29 mouse cellular contexts compared by ENCODE assay signal in genomic region chr11:5051629-5052028, GRCm38 (mm10). TPM values are rescaled to one million over a fixed set of nuclear protein-coding genes. Genes with fewer than 3 reads are reported as not detected.
"Had no signal": no experiment of that assay in that cellular context is flagged by ENCODE, and none has a peak within 500 bp of the region (broad histone marks: within the 10 kb centered on the region; RNA-seq: fewer than 3 reads in every experiment).

No protein-coding gene starts in this region.

- H3K9ac ChIP-seq: heart, embryonic 13.5 days; heart, embryonic 15.5 days; hindbrain, embryonic 13.5 days; hindbrain, embryonic 15.5 days; kidney, embryonic 15.5 days; limb, embryonic 13.5 days; limb, embryonic 15.5 days; liver, embryonic 12.5 days; liver, embryonic 14.5 days had no signal

- H3K27ac ChIP-seq: heart, adult 2 months; heart, embryonic 13.5 days; heart, embryonic 15.5 days; hindbrain, embryonic 13.5 days; hindbrain, embryonic 15.5 days; hindbrain, postnatal 0 days; kidney, embryonic 15.5 days; kidney, postnatal 0 days; limb, embryonic 13.5 days; liver, embryonic 12.5 days; liver, embryonic 14.5 days had no signal

- ATAC-seq: hindbrain, postnatal 0 days; intestine, embryonic 16.5 days; liver, embryonic 12.5 days had no signal

- H3K9me3 ChIP-seq: heart, embryonic 13.5 days; heart, embryonic 15.5 days; hindbrain, embryonic 13.5 days; hindbrain, embryonic 15.5 days; kidney, embryonic 15.5 days; limb, embryonic 13.5 days; limb, embryonic 15.5 days; liver, embryonic 12.5 days had no signal

- H3K36me3 ChIP-seq: heart, embryonic 13.5 days; heart, embryonic 15.5 days; hindbrain, embryonic 13.5 days; hindbrain, embryonic 15.5 days; kidney, embryonic 15.5 days; limb, embryonic 13.5 days; limb, embryonic 15.5 days; liver, embryonic 12.5 days had no signal

- H3K4me1 ChIP-seq: heart, embryonic 13.5 days; heart, embryonic 15.5 days had no signal

- H3K4me2 ChIP-seq: heart, embryonic 11.5 days; heart, embryonic 13.5 days; heart, embryonic 15.5 days; hindbrain, embryonic 13.5 days; hindbrain, embryonic 15.5 days; kidney, embryonic 15.5 days; limb, embryonic 13.5 days; limb, embryonic 15.5 days; liver, embryonic 12.5 days had no signal

- H3K4me3 ChIP-seq: heart, adult 2 months; heart, embryonic 13.5 days; heart, embryonic 15.5 days; hindbrain, embryonic 13.5 days; hindbrain, embryonic 15.5 days; kidney, embryonic 15.5 days; limb, embryonic 13.5 days; limb, embryonic 15.5 days; liver, embryonic 12.5 days had no signal

- DNase-seq: gastrocnemius, postnatal 14 days; gastrocnemius, postnatal 36 days; heart, adult 11 months; heart, adult 2 months; heart, postnatal 14 days; heart, postnatal 36 days; kidney, adult 11 months; kidney, adult 2 months; kidney, adult 9 months; kidney, postnatal 14 days; kidney, postnatal 36 days; layer of hippocampus, postnatal 36 days; left cerebral cortex, postnatal 4 days had no signal

RNA-seq across cellular contexts. Expression of gene Rasl10a, which starts 6.3 kb away (rescaled TPM):
- total RNA-seq: gastrocnemius, adult 8-10 months; hematopoietic stem cell, adult 5-6 weeks; liver, adult 2 months had no signal
